Mouse (Mus musculus) ovary, adult 18-20 months (tissue): ENCODE results near the gene Bcar3.

Experiments
- DNase-seq: peaks from one replicate; pipeline ENCODE4 v3.0.0; 2022; ENCODE audit warnings: low spot score, mixed read lengths

Bcar3 gene

GRCm38 (mm10) chr3:122456807-122457206 is 162.9 kb downstream of the Bcar3 start:
- no peak for DNase-seq

- DNase-seq, result no peak
These were observed 163.8 kb downstream of the Bcar3 start for GRCm38 (mm10) chr3:122457723-122458122.

GRCm38 (mm10) chr3:122458743-122459142 is 164.8 kb downstream of the Bcar3 start:
- no peak for DNase-seq

GRCm38 (mm10) chr3:122460848-122461511 is 167.0 kb downstream of the Bcar3 start:
- DNase-seq, result no peak

- no peak for DNase-seq
These were observed 167.6 kb downstream of the Bcar3 start for GRCm38 (mm10) chr3:122461512-122461881.

- no peak for DNase-seq
These were observed 168.3 kb downstream of the Bcar3 start for GRCm38 (mm10) chr3:122461932-122462871.

GRCm38 (mm10) chr3:122463166-122463565 is 169.2 kb downstream of the Bcar3 start:
- no peak for DNase-seq

- no peak for DNase-seq
These were observed 172.3 kb downstream of the Bcar3 start for GRCm38 (mm10) chr3:122466100-122466730.

- no peak for DNase-seq
These were observed 174.0 kb downstream of the Bcar3 start for GRCm38 (mm10) chr3:122467977-122468376.

- no peak for DNase-seq
These were observed 176.5 kb downstream of the Bcar3 start for GRCm38 (mm10) chr3:122470326-122471016.

- DNase-seq, result no peak
These were observed 177.2 kb downstream of the Bcar3 start for GRCm38 (mm10) chr3:122471017-122471721.

- no peak for DNase-seq
These were observed 178.5 kb downstream of the Bcar3 start for GRCm38 (mm10) chr3:122472412-122472811.

GRCm38 (mm10) chr3:122473523-122474034 is 179.6 kb downstream of the Bcar3 start:
- no peak for DNase-seq

GRCm38 (mm10) chr3:122474067-122474466 is 180.1 kb downstream of the Bcar3 start:
- DNase-seq, result peak; percentile 53

GRCm38 (mm10) chr3:122474796-122475195 is 180.9 kb downstream of the Bcar3 start:
- no peak for DNase-seq

GRCm38 (mm10) chr3:122475735-122476134 is 181.8 kb downstream of the Bcar3 start:
- DNase-seq, result no peak

GRCm38 (mm10) chr3:122476656-122477055 is 182.7 kb downstream of the Bcar3 start:
- no peak for DNase-seq

- DNase-seq, result no peak
These were observed 183.6 kb downstream of the Bcar3 start for GRCm38 (mm10) chr3:122477541-122477940.

GRCm38 (mm10) chr3:122478735-122479134 is 184.8 kb downstream of the Bcar3 start:
- DNase-seq, result no peak

- DNase-seq, result no peak
These were observed 186.2 kb downstream of the Bcar3 start for GRCm38 (mm10) chr3:122480065-122480675.

- no peak for DNase-seq
These were observed 187.1 kb downstream of the Bcar3 start for GRCm38 (mm10) chr3:122480986-122481385.
